Mouse (Mus musculus) liver, adult (tissue): Measurements from ENCODE around the gene Maea.
A peak's percentile ranks its signal among the peaks of the same experiment; 100 is the strongest.

Experiments
- GATA4 ChIP-seq: IDR thresholded peaks from 2 replicates; pipeline ENCODE4 v1.6.1; 2014; ENCODE audit warnings: mild to moderate bottlenecking, low read length; ENCODE audit not compliant: insufficient replicate concordance

Gene Maea

GRCm38 (mm10) chr5:33335273-33335976 is at the start of gene Maea:
TSS of gene Maea (plus strand) at chr5:33335509.
- TF ChIP-seq GATA4 = peak; percentile 32; the same call in 1 of the 2 replicates

- TF ChIP-seq GATA4 = no peak
These were observed 41.4 kb upstream of the Maea start for GRCm38 (mm10) chr5:33293796-33294430.

- TF ChIP-seq GATA4 = no peak
These were observed 38.1 kb upstream of the Maea start for GRCm38 (mm10) chr5:33297164-33297563.

GRCm38 (mm10) chr5:33301801-33302200 is 33.5 kb upstream of the Maea start:
- no peak for TF ChIP-seq GATA4

GRCm38 (mm10) chr5:33310704-33311462 is 24.4 kb upstream of the Maea start:
- TF ChIP-seq GATA4 = no peak

- no peak for TF ChIP-seq GATA4
These were observed 23.1 kb upstream of the Maea start for GRCm38 (mm10) chr5:33312192-33312591.

GRCm38 (mm10) chr5:33324491-33324890 is 10.8 kb upstream of the Maea start:
- TF ChIP-seq GATA4 = no peak

- no peak for TF ChIP-seq GATA4
These were observed 682 bp upstream of the Maea start for GRCm38 (mm10) chr5:33334381-33335272.

GRCm38 (mm10) chr5:33335977-33336360 is 660 bp downstream of the Maea start:
- no peak for TF ChIP-seq GATA4

- TF ChIP-seq GATA4 = no peak
These were observed 1.9 kb downstream of the Maea start for GRCm38 (mm10) chr5:33337206-33337605.

- TF ChIP-seq GATA4 = no peak
These were observed 5.9 kb downstream of the Maea start for GRCm38 (mm10) chr5:33341165-33341564.

GRCm38 (mm10) chr5:33342821-33343220 is 7.5 kb downstream of the Maea start:
- no peak for TF ChIP-seq GATA4

- no peak for TF ChIP-seq GATA4
These were observed 8.3 kb downstream of the Maea start for GRCm38 (mm10) chr5:33343571-33343970.

GRCm38 (mm10) chr5:33344070-33344469 is 8.8 kb downstream of the Maea start:
- no peak for TF ChIP-seq GATA4

- TF ChIP-seq GATA4 = no peak
These were observed 12.3 kb downstream of the Maea start for GRCm38 (mm10) chr5:33347620-33348019.
